In genomic region chr19:10107051-10107611, GRCm38 (mm10) we compare ENCODE assay signal across 16 mouse cellular contexts.
"Had no signal": no experiment of that assay in that cellular context is flagged by ENCODE, and none has a peak within 500 bp of the region (broad histone marks: within the 10 kb centered on the region; RNA-seq: fewer than 3 reads in every experiment).

No protein-coding gene starts in this region.

- H3K9me3 ChIP-seq: liver, embryonic 13.5 days; stomach, embryonic 15.5 days had no signal

- H3K4me2 ChIP-seq: liver, embryonic 13.5 days; lung, embryonic 14.5 days; stomach, embryonic 15.5 days had no signal

- H3K4me3 ChIP-seq: layer of hippocampus, adult 2 months; liver, embryonic 13.5 days; stomach, embryonic 15.5 days had no signal

- H3K9ac ChIP-seq: liver, embryonic 13.5 days; lung, embryonic 14.5 days; stomach, embryonic 15.5 days had no signal

- H3K27me3 ChIP-seq: liver, embryonic 13.5 days; stomach, embryonic 15.5 days had no signal

- H3K4me1 ChIP-seq: stomach, embryonic 15.5 days had no signal

- H3K27ac ChIP-seq: kidney, postnatal 0 days; layer of hippocampus, adult 2 months; liver, embryonic 13.5 days; macrophage; stomach, embryonic 15.5 days had no signal

- DNase-seq: kidney, adult 2 months; kidney, postnatal 25 days; layer of hippocampus, adult 9-11 months; liver, embryonic 13.5 days; lung, embryonic 14.5 days; lung, postnatal 10 days; midbrain, embryonic 14.5 days; retina, postnatal 1 day; right cerebral cortex, postnatal 25 days; spleen, adult 18-20 months; thymus, postnatal 25 days had no signal

- ATAC-seq: intestine, postnatal 0 days had no signal

- H3K36me3 ChIP-seq: liver, embryonic 13.5 days; stomach, embryonic 15.5 days had no signal
